Mouse (Mus musculus): ENCODE results near the gene Ndufa8. TPM values are rescaled to one million over a fixed set of nuclear protein-coding genes. Genes with fewer than 3 reads are reported as not detected.

The Ndufa8 gene
- total and polyA plus RNA-seq, 2 experiments, result 86.2 to 87.0 TPM

GRCm38 (mm10) chr2:36081446-36081845 is 32.2 kb upstream of the Ndufa8 start:
- DNase-seq (ENCODE audit: extremely low read depth, low read depth, low spot score), result peak; percentile 95
- TF ChIP-seq POLR2A (IDR thresholded peaks at IDR 0.05; ENCODE audit: extremely low read depth, insufficient read depth, low read length), result no peak
- no peak for TF ChIP-seq CTCF (IDR thresholded peaks at IDR 0.05; ENCODE audit: low read depth, low read length)
- Histone ChIP-seq H3K9ac (ENCODE audit: low read depth, low read length) (peak overlapping the region; percentile 18; the same call in 1 of the 2 replicates), H3K4me3 (ENCODE audit: insufficient read depth, low read depth, low read length) (no peak overlapping the region), H3K4me1 (ENCODE audit: control insufficient read depth, insufficient read depth, low read length) (peaks cover 25% of the 10 kb centered on the region), H3K36me3 (ENCODE audit: control insufficient read depth, insufficient read depth, low read length) (no peaks in the 10 kb centered on the region), H3K27me3 (ENCODE audit: control insufficient read depth, insufficient read depth, low read length) (no peaks in the 10 kb centered on the region), H3K79me2 (ENCODE audit: control insufficient read depth, insufficient read depth, low read length) (no peaks in the 10 kb centered on the region), H3K27ac (replicated peaks; ENCODE audit: insufficient read depth, low read depth, low read length) (peak overlapping the region; percentile 57)
- WGBS, result 18% methylated on average over 9 of the region's 9 CpGs

GRCm38 (mm10) chr2:36077160-36077761 is 28.1 kb upstream of the Ndufa8 start:
- Histone ChIP-seq H3K27me3 (ENCODE audit: control insufficient read depth, insufficient read depth, low read length) (no peaks in the 10 kb centered on the region), H3K36me3 (ENCODE audit: control insufficient read depth, insufficient read depth, low read length) (no peaks in the 10 kb centered on the region), H3K9ac (ENCODE audit: low read depth, low read length) (no peak overlapping the region), H3K4me3 (ENCODE audit: insufficient read depth, low read depth, low read length) (no peak overlapping the region), H3K27ac (replicated peaks; ENCODE audit: insufficient read depth, low read depth, low read length) (no peak overlapping the region), H3K4me1 (ENCODE audit: control insufficient read depth, insufficient read depth, low read length) (peaks cover 17% of the 10 kb centered on the region), H3K79me2 (ENCODE audit: control insufficient read depth, insufficient read depth, low read length) (no peaks in the 10 kb centered on the region)
- DNase-seq (ENCODE audit: extremely low read depth, low read depth, low spot score), result no peak
- TF ChIP-seq POLR2A (IDR thresholded peaks at IDR 0.05; ENCODE audit: extremely low read depth, insufficient read depth, low read length) (no peak), CTCF (IDR thresholded peaks at IDR 0.05; ENCODE audit: low read depth, low read length) (no peak)
- 67% methylated on average over 11 of the region's 11 CpGs for WGBS

- Histone ChIP-seq H3K9ac (ENCODE audit: low read depth, low read length) (no peak overlapping the region), H3K79me2 (ENCODE audit: control insufficient read depth, insufficient read depth, low read length) (no peaks in the 10 kb centered on the region), H3K27me3 (ENCODE audit: control insufficient read depth, insufficient read depth, low read length) (no peaks in the 10 kb centered on the region), H3K36me3 (ENCODE audit: control insufficient read depth, insufficient read depth, low read length) (no peaks in the 10 kb centered on the region), H3K27ac (replicated peaks; ENCODE audit: insufficient read depth, low read depth, low read length) (no peak overlapping the region), H3K4me3 (ENCODE audit: insufficient read depth, low read depth, low read length) (no peak overlapping the region), H3K4me1 (ENCODE audit: control insufficient read depth, insufficient read depth, low read length) (peaks cover 16% of the 10 kb centered on the region)
- TF ChIP-seq CTCF (IDR thresholded peaks at IDR 0.05; ENCODE audit: low read depth, low read length), result no peak
- no peak for TF ChIP-seq POLR2A (IDR thresholded peaks at IDR 0.05; ENCODE audit: extremely low read depth, insufficient read depth, low read length)
- 88% methylated on average over 5 of the region's 5 CpGs for WGBS
- DNase-seq (ENCODE audit: extremely low read depth, low read depth, low spot score), result no peak
Measured at GRCm38 (mm10) chr2:36075210-36075609, 26.0 kb upstream of the Ndufa8 start.

GRCm38 (mm10) chr2:36073781-36074180 is 24.6 kb upstream of the Ndufa8 start:
- WGBS, result 33% methylated on average over 3 of the region's 3 CpGs
- Histone ChIP-seq H3K27me3 (ENCODE audit: control insufficient read depth, insufficient read depth, low read length) (no peaks in the 10 kb centered on the region), H3K27ac (replicated peaks; ENCODE audit: insufficient read depth, low read depth, low read length) (0 out of 2 replicates have a peak overlapping the region, but pooled peaks have one; percentile 7), H3K4me1 (ENCODE audit: control insufficient read depth, insufficient read depth, low read length) (peaks cover 16% of the 10 kb centered on the region), H3K9ac (ENCODE audit: low read depth, low read length) (no peak overlapping the region), H3K79me2 (ENCODE audit: control insufficient read depth, insufficient read depth, low read length) (no peaks in the 10 kb centered on the region), H3K4me3 (ENCODE audit: insufficient read depth, low read depth, low read length) (no peak overlapping the region), H3K36me3 (ENCODE audit: control insufficient read depth, insufficient read depth, low read length) (no peaks in the 10 kb centered on the region)
- TF ChIP-seq CTCF (IDR thresholded peaks at IDR 0.05; ENCODE audit: low read depth, low read length) (no peak), POLR2A (IDR thresholded peaks at IDR 0.05; ENCODE audit: extremely low read depth, insufficient read depth, low read length) (no peak)
- DNase-seq (ENCODE audit: extremely low read depth, low read depth, low spot score), result peak; percentile 80

- Histone ChIP-seq H3K36me3 (ENCODE audit: control insufficient read depth, insufficient read depth, low read length) (no peaks in the 10 kb centered on the region), H3K9ac (ENCODE audit: low read depth, low read length) (no peak overlapping the region), H3K4me1 (ENCODE audit: control insufficient read depth, insufficient read depth, low read length) (peaks cover 16% of the 10 kb centered on the region), H3K79me2 (ENCODE audit: control insufficient read depth, insufficient read depth, low read length) (no peaks in the 10 kb centered on the region), H3K4me3 (ENCODE audit: insufficient read depth, low read depth, low read length) (no peak overlapping the region), H3K27me3 (ENCODE audit: control insufficient read depth, insufficient read depth, low read length) (no peaks in the 10 kb centered on the region), H3K27ac (replicated peaks; ENCODE audit: insufficient read depth, low read depth, low read length) (peak overlapping the region; percentile 33)
- DNase-seq (ENCODE audit: extremely low read depth, low read depth, low spot score), result peak; percentile 99
- TF ChIP-seq POLR2A (IDR thresholded peaks at IDR 0.05; ENCODE audit: extremely low read depth, insufficient read depth, low read length) (no peak), CTCF (IDR thresholded peaks at IDR 0.05; ENCODE audit: low read depth, low read length) (no peak; the same call in 1 of the 2 replicates)
- 35% methylated on average over 8 of the region's 8 CpGs for WGBS
Measured at GRCm38 (mm10) chr2:36071660-36072305, 22.6 kb upstream of the Ndufa8 start.

GRCm38 (mm10) chr2:36067132-36067531 is 17.9 kb upstream of the Ndufa8 start:
- Histone ChIP-seq H3K4me3 (ENCODE audit: insufficient read depth, low read depth, low read length) (no peak overlapping the region), H3K4me1 (ENCODE audit: control insufficient read depth, insufficient read depth, low read length) (peaks cover 4% of the 10 kb centered on the region), H3K79me2 (ENCODE audit: control insufficient read depth, insufficient read depth, low read length) (no peaks in the 10 kb centered on the region), H3K9ac (ENCODE audit: low read depth, low read length) (no peak overlapping the region), H3K36me3 (ENCODE audit: control insufficient read depth, insufficient read depth, low read length) (no peaks in the 10 kb centered on the region), H3K27ac (replicated peaks; ENCODE audit: insufficient read depth, low read depth, low read length) (no peak overlapping the region), H3K27me3 (ENCODE audit: control insufficient read depth, insufficient read depth, low read length) (no peaks in the 10 kb centered on the region)
- DNase-seq (ENCODE audit: extremely low read depth, low read depth, low spot score), result no peak
- 85% methylated on average over 9 of the region's 9 CpGs for WGBS
- TF ChIP-seq POLR2A (IDR thresholded peaks at IDR 0.05; ENCODE audit: extremely low read depth, insufficient read depth, low read length) (no peak), CTCF (IDR thresholded peaks at IDR 0.05; ENCODE audit: low read depth, low read length) (no peak)
